Mouse (Mus musculus): Measurements from ENCODE around the gene Cfap54.

- TF ChIP-seq POLR2A (IDR thresholded peaks at IDR 0.05; ENCODE audit: borderline replicate concordance, extremely low read depth, insufficient read depth, insufficient read length, poor library complexity, severe bottlenecking) (no peak), CTCF (IDR thresholded peaks at IDR 0.05; ENCODE audit: borderline replicate concordance, extremely low read depth, insufficient read depth, insufficient read length) (peak; percentile 95)
Measured at GRCm38 (mm10) chr10:93081133-93081779, at the start of gene Cfap54.

Measured in brain, embryonic 14.5 days (tissue).